Comparison of ENCODE assay signal across 8 mouse cellular contexts in the genomic region with DNA sequence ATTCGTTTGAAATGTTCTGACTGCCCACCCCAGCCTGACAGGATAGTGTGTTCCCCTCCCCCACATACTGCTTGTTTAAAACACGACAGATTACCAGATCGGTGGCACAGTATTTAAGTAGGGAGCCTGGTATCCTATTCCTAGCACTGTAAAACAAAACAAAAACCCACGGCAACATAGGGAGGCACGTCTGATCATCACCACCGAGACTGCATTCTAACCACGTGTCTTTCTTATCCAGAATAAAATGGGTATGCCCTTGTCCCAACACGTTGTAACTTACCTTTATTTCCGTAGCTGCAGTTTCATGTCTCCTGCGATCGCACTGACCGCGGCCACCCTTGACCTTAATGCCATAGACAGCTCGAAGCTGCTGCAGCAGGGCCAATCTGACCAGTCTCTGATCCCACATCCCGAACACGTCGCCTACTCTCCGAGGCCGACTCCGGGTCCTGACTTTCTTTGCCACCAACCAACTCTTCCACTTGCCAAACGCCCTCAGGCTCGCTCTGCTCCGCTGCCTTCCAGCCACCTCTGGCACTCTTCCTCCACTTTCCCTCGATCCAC. TPM values are rescaled to one million over a fixed set of nuclear protein-coding genes. Genes with fewer than 3 reads are reported as not detected.
DNase-seq lines count a peak whose midpoint lies in the region; ATAC-seq and TF ChIP-seq lines count a peak whose summit lies in the region.

No protein-coding gene starts in this region.

- peaks cover 20% of the 10 kb centered on the region for H3K36me3 ChIP-seq in heart, embryonic 10.5 days
- peaks cover 40% of the 10 kb centered on the region for H3K36me3 ChIP-seq in C2C12 (ENCODE audit: control insufficient read depth, insufficient read depth)
- H3K36me3 ChIP-seq in embryonic facial prominence, embryonic 12.5 days: peaks cover 19% of the 10 kb centered on the region
- peaks cover 11% of the 10 kb centered on the region; the same call in 1 of the 2 replicates for H3K36me3 ChIP-seq in intestine, postnatal 0 days (ENCODE audit: control insufficient read depth, insufficient read depth)
- 0 out of 2 replicates have a peak, but pooled peaks cover 18% of the 10 kb centered on the region for H3K36me3 ChIP-seq in midbrain, embryonic 12.5 days

- H3K79me2 ChIP-seq in C2C12 (ENCODE audit: control insufficient read depth, insufficient read depth): peaks cover 57% of the 10 kb centered on the region

- peak overlapping the region; percentile 74 for H3K9ac ChIP-seq in embryonic facial prominence, embryonic 12.5 days
- H3K9ac ChIP-seq in intestine, postnatal 0 days (ENCODE audit: low read depth, low read length): peak overlapping the region; percentile 63
- peak overlapping the region; percentile 68 for H3K9ac ChIP-seq in midbrain, embryonic 12.5 days (replicated peaks)

- ATAC-seq in embryonic facial prominence, embryonic 12.5 days (ENCODE audit: insufficient number of reproducible peaks, insufficient read depth, low FRiP score, low TSS enrichment): peak; percentile 3; the same call in 1 of the 2 replicates
- ATAC-seq in intestine, postnatal 0 days: no peak
- ATAC-seq in midbrain, embryonic 12.5 days (ENCODE audit: low FRiP score, low read depth): peak; percentile 10
- ATAC-seq in activated CD4-positive, CD25-positive, alpha-beta regulatory T cell, adult 4 months: no peak

- DNase-seq in heart, embryonic 10.5 days (ENCODE audit: low spot score): peak; percentile 85
- DNase-seq in heart, postnatal 14 days: no peak
- no peak for DNase-seq in left cerebral cortex, adult 18-20 months (ENCODE audit: low spot score in 2 of 2)

- H3K4me2 ChIP-seq in embryonic facial prominence, embryonic 12.5 days (replicated peaks): peak overlapping the region; percentile 85
- peak overlapping the region; percentile 71 for H3K4me2 ChIP-seq in intestine, postnatal 0 days (replicated peaks; ENCODE audit: low read depth)
- H3K4me2 ChIP-seq in midbrain, embryonic 12.5 days (replicated peaks): peak overlapping the region; percentile 73

- no peak for TF ChIP-seq CTCF in C2C12 (IDR thresholded peaks at IDR 0.05; ENCODE audit: control insufficient read depth, insufficient read depth, insufficient read length)
- no peak for TF ChIP-seq CTCF in intestine, postnatal 0 days (IDR thresholded peaks at IDR 0.05; ENCODE audit: low read depth)

- no peaks in the 10 kb centered on the region for H3K27me3 ChIP-seq in heart, embryonic 10.5 days (ENCODE audit: insufficient read depth, poor library complexity, severe bottlenecking)
- H3K27me3 ChIP-seq in C2C12 (ENCODE audit: control insufficient read depth, insufficient read depth, insufficient read length): no peaks in the 10 kb centered on the region
- no peaks in the 10 kb centered on the region for H3K27me3 ChIP-seq in embryonic facial prominence, embryonic 12.5 days
- no peaks in the 10 kb centered on the region for H3K27me3 ChIP-seq in intestine, postnatal 0 days (replicated peaks; ENCODE audit: control insufficient read depth, insufficient read depth, low read length)
- no peaks in the 10 kb centered on the region for H3K27me3 ChIP-seq in midbrain, embryonic 12.5 days

- H3K27ac ChIP-seq in heart, embryonic 10.5 days: peak overlapping the region; percentile 92
- peak overlapping the region; percentile 85 for H3K27ac ChIP-seq in embryonic facial prominence, embryonic 12.5 days
- peak overlapping the region; percentile 83 for H3K27ac ChIP-seq in intestine, postnatal 0 days (ENCODE audit: low read depth, low read length)
- peak overlapping the region; percentile 21; the same call in 1 of the 2 replicates for H3K27ac ChIP-seq in midbrain, embryonic 12.5 days (replicated peaks)

- peaks cover 49% of the 10 kb centered on the region for H3K79me3 ChIP-seq in C2C12 (ENCODE audit: low read depth)

- peak overlapping the region; percentile 90 for H3K4me3 ChIP-seq in heart, embryonic 10.5 days
- peak overlapping the region; percentile 93 for H3K4me3 ChIP-seq in C2C12 (ENCODE audit: insufficient read depth, poor library complexity, severe bottlenecking)
- H3K4me3 ChIP-seq in embryonic facial prominence, embryonic 12.5 days: peak overlapping the region; percentile 85
- H3K4me3 ChIP-seq in intestine, postnatal 0 days (ENCODE audit: low read depth, low read length): peak overlapping the region; percentile 83
- peak overlapping the region; percentile 77 for H3K4me3 ChIP-seq in midbrain, embryonic 12.5 days

- peaks cover 19% of the 10 kb centered on the region for H3K4me1 ChIP-seq in heart, embryonic 10.5 days
- peaks cover 24% of the 10 kb centered on the region for H3K4me1 ChIP-seq in embryonic facial prominence, embryonic 12.5 days
- H3K4me1 ChIP-seq in intestine, postnatal 0 days (replicated peaks; ENCODE audit: control insufficient read depth, insufficient read depth, low read length): no peaks in the 10 kb centered on the region
- peaks cover 26% of the 10 kb centered on the region for H3K4me1 ChIP-seq in midbrain, embryonic 12.5 days

- under 1% methylated on average over 24 of the region's 24 CpGs for WGBS in heart, embryonic 10.5 days
- under 1% methylated on average over 24 of the region's 24 CpGs for WGBS in embryonic facial prominence, embryonic 12.5 days
- WGBS in intestine, postnatal 0 days: under 1% methylated on average over 24 of the region's 24 CpGs
- WGBS in midbrain, embryonic 12.5 days: 2% methylated on average over 24 of the region's 24 CpGs

- intact Hi-C loops in heart, postnatal 14 days (cut with DNase I): no loop called here

- peak overlapping the region; percentile 98 for H3ac ChIP-seq in C2C12 (ENCODE audit: control insufficient read depth, insufficient read length, low read depth)

- H3K9me3 ChIP-seq in heart, embryonic 10.5 days: no peaks in the 10 kb centered on the region
- H3K9me3 ChIP-seq in embryonic facial prominence, embryonic 12.5 days: no peaks in the 10 kb centered on the region
- no peaks in the 10 kb centered on the region for H3K9me3 ChIP-seq in intestine, postnatal 0 days (ENCODE audit: control insufficient read depth)
- no peaks in the 10 kb centered on the region for H3K9me3 ChIP-seq in midbrain, embryonic 12.5 days

TF ChIP-seq in C2C12, 6 proteins besides CTCF, POLR2A, EP300 and RAD21:
- TF ChIP-seq MYOG (IDR thresholded peaks at IDR 0.05; ENCODE audit: control insufficient read depth, extremely low read depth, insufficient read length) (no peak), FOSL1 (IDR thresholded peaks at IDR 0.05; ENCODE audit: insufficient read depth, low read length, poor library complexity, severe bottlenecking) (no peak), MAX (IDR thresholded peaks at IDR 0.05) (no peak), MYOD1 (IDR thresholded peaks at IDR 0.05; ENCODE audit: control insufficient read depth, insufficient read length, low read depth) (no peak), CEBPB (IDR thresholded peaks at IDR 0.05; ENCODE audit: low read depth) (no peak), USF1 (IDR thresholded peaks at IDR 0.05; ENCODE audit: low read depth) (no peak)
TF ChIP-seq in C2C12: peak in this region for 0.

RNA-seq across cellular contexts. Expression of gene Arhgap11a, which starts 0.7 kb away (rescaled TPM):
- polyA plus RNA-seq in heart, embryonic 10.5 days (2016; fragmentation: Nextera tagmentation; extraction: Ambion mirVana): 25.7 and 29.6 TPM in 2 replicates
- total RNA-seq in heart, postnatal 14 days (2021): 1 to 10 TPM; 4.3 to 6.3 TPM
- polyA plus RNA-seq in C2C12 (2012; fragmentation: generic; extraction: Trizol): 12.4 TPM
- 36.7 and 40.7 TPM in 2 replicates for polyA plus RNA-seq in embryonic facial prominence, embryonic 12.5 days (2016; fragmentation: Nextera tagmentation; extraction: Ambion mirVana)
- polyA plus RNA-seq in intestine, postnatal 0 days (2015; fragmentation: Nextera tagmentation; extraction: Ambion mirVana): 7.1 and 7.5 TPM in 2 replicates
- 53.4 and 58.2 TPM in 2 replicates for polyA plus RNA-seq in midbrain, embryonic 12.5 days (2016; fragmentation: Nextera tagmentation; extraction: Ambion mirVana)
- 1 to 10 TPM; 1.5 to 1.8 TPM for total RNA-seq in left cerebral cortex, adult 18-20 months (2021)
- polyA plus RNA-seq in activated CD4-positive, CD25-positive, alpha-beta regulatory T cell, adult 4 months (2017; shearing (Covaris generic)): 1 to 10 TPM; 4.5 to 7.5 TPM

RNA-seq across cellular contexts. Expression of gene Scg5, which starts 18.8 kb away (rescaled TPM):
- polyA plus RNA-seq in heart, embryonic 10.5 days (2016; fragmentation: Nextera tagmentation; extraction: Ambion mirVana): 0.81 and 0.99 TPM in 2 replicates
- total RNA-seq in heart, postnatal 14 days (2021): under 1 TPM in 1 of 2 experiments, not detected in 1; 0.24 TPM
- 0.05 TPM for polyA plus RNA-seq in C2C12 (2012; fragmentation: generic; extraction: Trizol)
- polyA plus RNA-seq in embryonic facial prominence, embryonic 12.5 days (2016; fragmentation: Nextera tagmentation; extraction: Ambion mirVana): 8.5 and 8.8 TPM in 2 replicates
- 18.0 and 19.5 TPM in 2 replicates for polyA plus RNA-seq in intestine, postnatal 0 days (2015; fragmentation: Nextera tagmentation; extraction: Ambion mirVana)
- 84.9 and 91.9 TPM in 2 replicates for polyA plus RNA-seq in midbrain, embryonic 12.5 days (2016; fragmentation: Nextera tagmentation; extraction: Ambion mirVana)
- total RNA-seq in left cerebral cortex, adult 18-20 months (2021): 100 to 1,000 TPM; 549 to 558 TPM
- 1 to 10 TPM; 4.1 to 5.6 TPM for polyA plus RNA-seq in activated CD4-positive, CD25-positive, alpha-beta regulatory T cell, adult 4 months (2017; shearing (Covaris generic))

Comparison
In these comparisons a context has a peak if more than half of its experiments do, and no peak if none do; other contexts are left out.
1. H3K27ac ChIP-seq: peak in every context shown above with its lines; median percentile 92 in heart, embryonic 10.5 days; 85 in embryonic facial prominence, embryonic 12.5 days; 83 in intestine, postnatal 0 days; 21 in midbrain, embryonic 12.5 days.
2. ATAC-seq: peak in embryonic facial prominence, embryonic 12.5 days (single experiment) and midbrain, embryonic 12.5 days (single experiment); none in intestine, postnatal 0 days (single experiment) and activated CD4-positive, CD25-positive, alpha-beta regulatory T cell, adult 4 months (single experiment).
3. Peak in every context shown above with its lines, with median percentiles within 50 percentile points of each other: H3K4me3 ChIP-seq, H3K4me2 ChIP-seq and H3K9ac ChIP-seq.